15 mouse cellular contexts compared by ENCODE assay signal in the genomic region with DNA sequence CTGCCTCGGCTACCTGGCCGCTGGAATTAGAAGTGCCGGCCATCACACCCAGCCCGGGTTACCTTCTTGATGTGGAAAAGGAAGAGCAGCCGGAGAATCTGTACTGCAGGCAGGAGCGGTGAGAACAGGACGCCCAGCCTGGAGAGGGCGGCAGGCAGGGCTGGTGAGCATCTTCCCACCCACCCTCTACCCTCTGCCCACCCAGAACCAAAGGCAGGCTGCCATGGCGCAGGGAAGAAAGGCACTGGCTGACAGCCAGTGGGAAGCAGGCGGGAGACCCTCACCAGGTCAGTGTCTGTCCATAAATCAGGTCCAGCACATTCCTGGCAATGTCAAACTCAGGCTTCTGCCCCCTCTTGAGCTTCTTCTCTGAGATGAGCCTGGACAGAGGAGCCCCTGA. TPM values are rescaled to one million over a fixed set of nuclear protein-coding genes. Genes with fewer than 3 reads are reported as not detected.
"Had no signal": no experiment of that assay in that cellular context is flagged by ENCODE, and none has a peak within 500 bp of the region (broad histone marks: within the 10 kb centered on the region; RNA-seq: fewer than 3 reads in every experiment).

No protein-coding gene starts in this region.

- DNase-seq: kidney, adult 8-10 months; layer of hippocampus, postnatal 36 days; lung, adult 18-20 months; lung, postnatal 10 days; right cerebral cortex, postnatal 14 days; thymus, adult 2 months; thymus, postnatal 25 days had no signal

- H3K9me3 ChIP-seq: limb, embryonic 13.5 days; midbrain, embryonic 10.5 days; stomach, embryonic 15.5 days had no signal

- H3K27ac ChIP-seq: limb, embryonic 13.5 days; liver, embryonic 14.5 days; midbrain, embryonic 10.5 days; stomach, embryonic 15.5 days had no signal

- H3K4me1 ChIP-seq: limb, embryonic 13.5 days had no signal

- H3K9ac ChIP-seq: limb, embryonic 13.5 days; liver, embryonic 14.5 days; stomach, embryonic 15.5 days had no signal

- H3K27me3 ChIP-seq: limb, embryonic 13.5 days; stomach, embryonic 15.5 days had no signal

- H3K4me2 ChIP-seq: limb, embryonic 13.5 days; stomach, embryonic 15.5 days had no signal

- H3K4me3 ChIP-seq: limb, embryonic 13.5 days; midbrain, embryonic 10.5 days; stomach, embryonic 15.5 days had no signal

RNA-seq across cellular contexts. Expression of gene 6030468B19Rik, which starts 27.1 kb away (rescaled TPM):
- total RNA-seq: left cerebral cortex, postnatal 36 days; liver, adult 2 months had no signal
- polyA plus RNA-seq: liver, adult 2 months; midbrain, embryonic 14.5 days; testis, adult 2 months had no signal

RNA-seq across cellular contexts. Expression of gene Gm20708, which starts 39.1 kb away (rescaled TPM):
- polyA plus RNA-seq: testis, adult 2 months; thymus, adult 2 months had no signal
